Mouse (Mus musculus) kidney, adult 8-10 months (tissue): ENCODE results near the gene Tnxb.
"Not testable (repeated sequence)": the region's sequence is repeated elsewhere in the genome, so short reads cannot be mapped to it uniquely, and the experiment has no call there.

Experiments
- DNase-seq, 2 experiments: peaks; one replicate each; pipeline ENCODE4 v3.0.0; 2022

The Tnxb gene

DNA sequence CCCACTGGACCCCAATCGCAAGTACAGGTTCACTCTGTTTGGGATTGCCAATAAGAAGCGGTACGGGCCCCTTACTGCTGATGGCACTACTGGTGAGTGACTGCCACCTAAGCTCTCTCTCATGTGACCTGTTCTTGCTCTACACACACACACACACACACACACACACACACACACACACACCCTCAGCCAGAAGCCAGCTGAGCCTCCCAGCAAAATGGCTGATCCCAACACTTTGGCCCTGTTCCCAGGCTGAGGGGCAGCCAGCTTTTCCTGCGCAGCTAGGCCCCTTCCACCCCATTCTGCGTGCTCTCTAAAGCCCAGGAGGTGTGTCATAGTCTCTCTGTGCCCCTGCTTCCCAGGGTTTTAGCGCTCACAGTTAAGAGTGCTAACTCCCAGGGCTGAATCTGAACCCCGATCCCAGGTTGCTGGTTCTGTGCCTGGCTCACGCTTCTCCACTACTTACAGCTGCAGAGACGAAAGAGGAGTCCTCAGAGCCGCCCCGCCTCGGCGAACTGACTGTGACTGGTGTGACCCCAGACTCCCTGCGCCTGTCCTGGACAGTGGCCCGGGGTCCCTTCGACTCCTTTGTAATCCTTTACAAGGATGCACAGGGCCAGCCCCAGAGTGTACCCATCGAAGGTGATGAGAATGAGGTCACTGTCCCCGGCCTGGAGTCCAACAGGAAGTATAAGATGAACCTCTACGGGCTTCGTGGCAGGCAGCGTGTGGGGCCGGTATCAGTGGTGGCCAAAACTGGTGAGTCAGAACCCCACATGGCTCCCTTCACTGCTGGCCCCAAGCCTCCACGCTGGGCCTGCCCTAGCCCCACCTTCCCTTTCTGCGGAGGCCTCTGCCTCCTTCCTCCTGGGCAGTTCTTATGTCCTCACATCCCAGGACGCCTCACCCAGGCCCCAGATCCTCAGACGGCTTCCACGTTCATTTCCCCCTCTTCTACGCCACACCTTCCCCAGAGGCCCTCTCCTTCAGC lies 15.1 kb downstream of the Tnxb start:
- DNase-seq = no peak

- no peak for DNase-seq
Observed at GRCm38 (mm10) chr17:34688889-34689288, 18.6 kb downstream of the Tnxb start.

GRCm38 (mm10) chr17:34690458-34690857 lies 20.1 kb downstream of the Tnxb start:
- peak; percentile 27 to 45 for DNase-seq

- DNase-seq = peak; percentile 31 to 46
Observed at GRCm38 (mm10) chr17:34692906-34693305, 22.6 kb downstream of the Tnxb start.

DNA sequence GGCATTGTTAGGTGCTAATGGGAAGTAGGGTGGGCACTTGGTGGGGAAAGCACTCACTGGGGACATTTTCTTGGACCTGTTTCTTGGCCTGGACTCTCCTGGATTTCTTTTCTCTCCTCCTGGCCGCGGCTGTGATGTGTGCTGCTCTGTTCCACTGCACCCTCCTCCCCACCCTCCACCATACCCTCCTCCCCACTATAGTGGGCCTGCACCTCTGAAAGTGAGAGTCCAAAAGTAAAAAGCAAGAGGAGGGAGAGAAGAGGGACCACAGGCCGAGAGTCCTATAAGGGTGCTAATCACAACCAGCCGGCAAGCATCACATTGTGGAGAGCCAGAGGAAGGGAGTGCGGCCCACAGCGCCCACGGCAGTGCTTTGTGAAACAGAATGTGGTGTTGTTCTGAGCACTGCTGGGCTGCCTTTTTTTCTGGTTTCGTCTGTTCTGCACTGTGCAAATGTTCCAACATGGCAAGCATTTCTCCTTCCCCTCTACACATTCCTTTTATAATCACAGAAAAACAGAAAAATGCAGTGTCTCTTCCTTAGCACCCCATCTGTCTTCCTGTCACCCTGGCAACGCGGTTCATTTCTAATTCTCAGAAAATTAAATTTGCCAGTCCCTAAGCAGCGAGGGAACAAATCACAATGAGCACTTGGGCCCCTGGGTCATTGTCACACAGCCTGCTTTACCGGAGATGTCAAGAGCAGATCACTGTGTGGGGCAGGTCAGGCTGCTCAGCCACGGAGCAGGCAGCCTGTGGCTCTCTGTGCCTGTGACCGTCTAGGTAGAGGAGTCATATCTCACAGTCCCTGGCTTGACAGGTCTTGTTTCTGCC lies 29.5 kb downstream of the Tnxb start:
- no peak for DNase-seq

- DNase-seq = no peak
Observed at GRCm38 (mm10) chr17:34700671-34701071, 30.3 kb downstream of the Tnxb start.

DNA sequence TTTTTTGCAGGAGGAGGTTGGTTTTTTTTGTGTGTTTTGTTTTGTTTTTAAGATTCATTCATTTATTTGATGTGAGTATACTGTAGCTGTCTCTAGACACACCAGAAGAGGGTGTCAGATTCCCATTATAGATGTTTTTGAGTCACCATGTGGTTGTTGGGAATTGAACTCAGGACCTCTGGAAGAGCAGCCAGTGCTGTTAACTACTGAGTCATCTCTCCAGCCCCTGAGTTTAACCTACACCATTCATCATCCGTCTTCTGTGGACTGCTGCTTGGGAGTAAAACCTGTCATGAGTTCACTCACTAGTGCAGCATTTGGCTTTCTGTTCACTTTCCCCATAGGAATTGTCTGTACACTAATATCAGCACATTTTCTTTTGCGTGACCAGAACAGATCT lies 36.1 kb downstream of the Tnxb start:
- DNase-seq = not testable (repeated sequence)

DNA sequence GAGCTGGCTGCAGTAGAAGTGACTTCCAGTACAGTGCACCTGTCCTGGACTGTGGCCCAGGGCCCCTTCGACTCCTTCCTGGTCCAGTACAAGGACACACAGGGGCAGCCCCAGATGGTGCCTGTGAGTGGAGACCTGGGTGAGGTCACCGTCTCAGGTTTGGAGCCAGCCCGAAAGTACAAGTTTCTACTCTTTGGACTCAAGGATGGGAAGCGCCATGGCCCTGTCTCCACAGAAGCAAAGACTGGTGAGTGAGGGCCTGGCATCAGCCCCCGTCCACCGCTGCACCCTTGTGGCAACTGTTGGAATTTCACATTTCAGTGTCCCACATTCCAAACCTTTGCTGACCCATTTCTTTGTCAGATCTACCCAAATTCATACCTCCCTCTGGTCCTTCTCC lies 42.6 kb downstream of the Tnxb start:
- peak; percentile 38 to 78 for DNase-seq

- peak; percentile 20 to 31 for DNase-seq
Observed at GRCm38 (mm10) chr17:34714181-34714907, 44.0 kb downstream of the Tnxb start.

- DNase-seq = not testable (repeated sequence)
Observed at GRCm38 (mm10) chr17:34714908-34715445, 44.6 kb downstream of the Tnxb start.

DNA sequence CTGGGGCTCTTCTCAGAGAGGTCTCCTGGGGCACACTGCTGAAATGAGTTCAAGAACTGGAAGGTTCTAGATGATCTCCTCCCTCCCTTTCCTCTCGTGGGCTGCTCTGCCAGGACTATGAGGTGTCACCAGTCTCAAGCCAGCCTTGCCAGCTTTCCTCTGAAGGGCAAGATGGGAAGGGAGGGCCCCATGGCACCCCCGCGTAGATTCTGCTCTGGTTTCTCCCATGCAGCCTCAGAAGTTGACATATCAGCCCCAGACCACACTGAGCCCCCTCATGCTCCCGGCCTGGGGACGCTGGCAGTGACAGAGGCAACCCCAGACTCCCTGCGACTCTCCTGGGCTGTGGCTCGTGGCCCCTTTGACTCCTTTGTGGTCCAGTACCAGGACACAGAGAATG lies 45.1 kb downstream of the Tnxb start:
- not testable (repeated sequence) for DNase-seq

GRCm38 (mm10) chr17:34716247-34716646 lies 45.9 kb downstream of the Tnxb start:
- no peak for DNase-seq

DNA sequence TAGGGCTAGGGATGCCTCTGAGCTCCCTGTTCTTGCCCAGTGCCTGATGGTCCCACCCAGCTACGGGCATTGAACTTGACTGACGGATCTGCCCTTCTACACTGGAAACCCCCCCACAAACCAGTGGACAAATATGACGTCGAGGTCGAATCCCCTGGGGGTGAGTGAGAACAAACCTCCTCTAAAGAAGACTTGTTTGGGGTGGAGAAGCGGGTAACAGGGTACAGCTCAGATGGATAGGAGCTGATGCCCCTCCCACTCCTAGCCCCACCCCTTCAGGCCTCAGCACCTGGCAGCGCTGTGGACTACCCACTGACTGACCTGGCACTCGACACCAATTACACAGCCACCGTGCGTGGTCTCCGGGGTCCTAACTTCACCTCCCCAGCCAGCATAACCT lies 47.1 kb downstream of the Tnxb start:
- no peak for DNase-seq

GRCm38 (mm10) chr17:34719886-34720285 lies 49.6 kb downstream of the Tnxb start:
- DNase-seq = not testable (repeated sequence)

DNA sequence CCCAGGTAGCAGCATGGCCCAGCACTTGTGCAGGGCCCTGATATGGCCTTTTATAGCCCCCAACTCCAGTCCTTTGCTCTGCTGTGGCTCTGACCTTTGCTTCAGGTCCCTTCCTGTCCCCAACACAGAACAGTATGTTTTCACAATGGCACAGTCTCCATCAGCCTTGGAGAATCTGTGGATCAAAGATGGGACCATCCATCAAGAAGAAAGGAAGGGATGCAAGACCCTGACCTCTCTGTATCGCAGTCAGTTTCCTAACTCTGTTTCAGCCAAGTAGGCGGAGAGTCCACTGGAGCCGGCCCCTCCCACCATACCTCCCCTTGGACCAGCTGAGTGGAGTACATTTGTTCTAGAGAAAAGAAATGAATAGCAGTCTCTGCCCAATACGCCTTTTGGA lies 51.9 kb downstream of the Tnxb start:
- not testable (repeated sequence) for DNase-seq

DNA sequence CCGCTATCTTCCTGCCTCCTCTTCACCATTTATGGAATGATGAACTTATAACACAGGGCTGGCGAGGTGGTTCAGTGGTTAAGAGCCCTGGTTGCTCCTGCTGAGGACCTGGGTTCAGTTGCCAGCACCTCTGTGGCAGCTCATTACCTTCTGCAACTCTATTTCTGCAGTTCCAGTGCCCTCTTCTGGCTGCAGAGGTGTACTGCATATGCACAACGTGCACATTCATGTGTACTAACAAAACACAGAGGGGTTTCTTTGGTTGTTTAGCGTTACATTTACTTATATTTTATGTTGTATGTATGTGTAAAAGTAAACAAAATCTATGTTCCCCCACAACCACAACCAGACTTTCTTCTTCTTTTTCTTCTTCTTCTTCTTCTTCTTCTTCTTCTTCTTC lies 52.7 kb downstream of the Tnxb start:
- DNase-seq = no peak

DNA sequence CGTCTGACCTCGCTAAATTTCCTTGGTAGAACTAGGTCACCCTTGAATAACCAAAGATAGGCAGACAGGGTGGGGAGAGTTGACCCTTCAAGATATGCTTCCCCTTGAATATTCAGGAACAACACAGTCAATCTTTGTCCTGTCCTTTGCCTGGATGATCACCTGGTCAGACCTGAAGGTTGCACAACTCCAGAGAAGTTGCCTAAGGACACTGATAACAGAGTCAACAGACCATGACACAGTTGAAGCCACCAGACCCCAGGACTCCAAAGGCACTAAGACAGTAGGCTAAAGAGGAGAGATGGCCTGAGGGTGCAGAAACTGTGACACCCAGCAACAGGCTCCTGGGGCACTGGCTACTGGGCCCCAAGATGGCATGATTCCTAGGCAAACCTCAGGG lies 57.6 kb downstream of the Tnxb start:
- no peak for DNase-seq

GRCm38 (mm10) chr17:34729155-34729554 lies 58.8 kb downstream of the Tnxb start:
- not testable (repeated sequence) for DNase-seq

- not testable (repeated sequence) for DNase-seq
Observed at GRCm38 (mm10) chr17:34729779-34730553, 59.6 kb downstream of the Tnxb start.

DNA sequence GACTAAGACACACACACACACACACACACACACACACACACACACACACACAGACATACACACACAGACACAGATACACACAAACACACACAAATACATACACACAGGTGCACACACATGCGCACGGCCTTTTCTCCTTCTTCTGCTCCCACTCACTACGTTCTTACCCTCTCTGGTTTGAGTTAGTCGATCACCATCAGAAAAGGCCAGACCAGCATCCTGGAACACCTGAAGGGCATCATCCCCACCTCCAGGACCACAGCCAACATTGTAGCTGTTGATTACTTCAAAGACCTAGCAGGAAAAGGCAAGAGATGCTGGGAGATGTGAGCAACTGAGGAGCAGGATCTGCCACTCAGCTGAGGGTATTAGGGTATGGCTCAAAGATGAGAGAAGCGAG lies 67.1 kb downstream of the Tnxb start:
- not testable (repeated sequence) for DNase-seq

GRCm38 (mm10) chr17:34739708-34740107 lies 69.4 kb downstream of the Tnxb start:
- not testable (repeated sequence) for DNase-seq

- DNase-seq = no peak
Observed at GRCm38 (mm10) chr17:34740280-34740679, 69.9 kb downstream of the Tnxb start.
